Comparison of ENCODE assay signal across 21 mouse cellular contexts in the genomic region with DNA sequence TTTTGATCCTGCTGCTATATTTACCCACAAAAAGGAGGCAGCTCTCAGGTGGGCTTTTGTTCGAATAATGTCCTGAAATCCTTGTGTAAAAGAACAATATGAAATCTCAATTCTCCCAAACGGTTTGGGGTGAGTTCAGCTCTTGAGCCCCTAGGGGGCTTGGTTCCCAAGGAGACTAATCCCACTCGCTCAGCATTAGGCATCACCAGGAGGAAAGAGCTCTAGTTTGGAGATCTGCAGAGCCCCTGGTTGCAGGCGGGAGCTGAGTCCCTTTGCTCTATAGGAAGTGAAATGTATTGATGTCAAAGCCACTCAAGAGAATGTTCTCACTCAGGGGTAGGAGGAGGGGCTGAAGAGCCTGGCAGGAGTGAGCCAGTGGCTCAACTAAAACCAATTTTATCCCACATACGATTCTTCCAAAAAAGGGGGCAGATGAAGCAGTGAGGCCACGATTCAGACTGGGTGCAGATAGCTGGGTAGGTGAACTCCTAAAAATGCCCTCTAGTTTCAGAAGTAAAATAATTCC. TPM values are rescaled to one million over a fixed set of nuclear protein-coding genes. Genes with fewer than 3 reads are reported as not detected.
DNase-seq lines count a peak whose midpoint lies in the region; ATAC-seq and TF ChIP-seq lines count a peak whose summit lies in the region.
"Had no signal": no experiment of that assay in that cellular context is flagged by ENCODE, and none has a peak within 500 bp of the region (broad histone marks: within the 10 kb centered on the region; RNA-seq: fewer than 3 reads in every experiment).

No protein-coding gene starts in this region.

- DNase-seq in embryo, embryonic 10.5 days (ENCODE audit: low spot score) = peak; percentile 71
- DNase-seq in forebrain, postnatal 0 days = no peak
- peak; percentile 52 for DNase-seq in midbrain, postnatal 0 days (ENCODE audit: low spot score)
- DNase-seq in heart, postnatal 25 days (ENCODE audit: low spot score) = no peak
- no peak for DNase-seq in T-cell, adult 2 months (ENCODE audit: low spot score)
- DNase-seq in lung, adult 18-20 months = no peak
- DNase-seq: cerebellum, adult 11 months; cerebellum, postnatal 14 days; heart, adult 11 months; kidney, adult 8-10 months; kidney, postnatal 25 days; lung, postnatal 14 days; right cerebral cortex, postnatal 14 days; thymus, postnatal 25 days had no signal

- H3K4me3 ChIP-seq in hindbrain, embryonic 13.5 days = no peak overlapping the region
- no peak overlapping the region for H3K4me3 ChIP-seq in hindbrain, embryonic 16.5 days (ENCODE audit: low read length)
- H3K4me3 ChIP-seq in forebrain, postnatal 0 days (ENCODE audit: low read depth, low read length) = no peak overlapping the region
- H3K4me3 ChIP-seq in midbrain, postnatal 0 days (ENCODE audit: low read depth, low read length) = no peak overlapping the region
- H3K4me3 ChIP-seq: embryonic facial prominence, embryonic 13.5 days; heart, embryonic 15.5 days; limb, embryonic 13.5 days; liver, embryonic 15.5 days; megakaryocyte, embryonic 14.5 days had no signal

- H3K9me3 ChIP-seq in hindbrain, embryonic 13.5 days = no peaks in the 10 kb centered on the region
- H3K9me3 ChIP-seq in hindbrain, embryonic 16.5 days (ENCODE audit: control insufficient read depth, low read length) = no peaks in the 10 kb centered on the region
- H3K9me3 ChIP-seq in forebrain, postnatal 0 days (ENCODE audit: low read length) = no peaks in the 10 kb centered on the region
- H3K9me3 ChIP-seq in midbrain, postnatal 0 days (ENCODE audit: low read length) = no peaks in the 10 kb centered on the region
- H3K9me3 ChIP-seq: embryonic facial prominence, embryonic 13.5 days; heart, embryonic 15.5 days; limb, embryonic 13.5 days; liver, embryonic 15.5 days; megakaryocyte, embryonic 14.5 days had no signal

- H3K4me2 ChIP-seq in hindbrain, embryonic 13.5 days = no peak overlapping the region
- H3K4me2 ChIP-seq in hindbrain, embryonic 16.5 days (ENCODE audit: low read length) = no peak overlapping the region
- H3K4me2 ChIP-seq in forebrain, postnatal 0 days (ENCODE audit: low read depth) = no peak overlapping the region
- H3K4me2 ChIP-seq in midbrain, postnatal 0 days (ENCODE audit: low read depth, low read length, poor library complexity, severe bottlenecking) = no peak overlapping the region
- H3K4me2 ChIP-seq: embryonic facial prominence, embryonic 13.5 days; heart, embryonic 15.5 days; limb, embryonic 13.5 days; liver, embryonic 15.5 days had no signal

- 10% methylated on average over 6 of the region's 6 CpGs for WGBS in hindbrain, embryonic 13.5 days
- 6% methylated on average over 6 of the region's 6 CpGs for WGBS in hindbrain, embryonic 16.5 days
- WGBS in forebrain, postnatal 0 days = 4% methylated on average over 6 of the region's 6 CpGs
- 6% methylated on average over 6 of the region's 6 CpGs for WGBS in midbrain, postnatal 0 days

- intact Hi-C loops in heart, postnatal 25 days (cut with DNase I) = no loop called here

- H3K4me1 ChIP-seq in hindbrain, embryonic 13.5 days (replicated peaks) = peaks cover 20% of the 10 kb centered on the region
- H3K4me1 ChIP-seq in hindbrain, embryonic 16.5 days (ENCODE audit: control insufficient read depth, insufficient read depth, low read depth, low read length) = peaks cover 5% of the 10 kb centered on the region
- no peaks in the 10 kb centered on the region for H3K4me1 ChIP-seq in forebrain, postnatal 0 days (ENCODE audit: insufficient read depth)
- H3K4me1 ChIP-seq in midbrain, postnatal 0 days (ENCODE audit: insufficient read depth, low read length) = 0 out of 2 replicates have a peak, but pooled peaks cover 3% of the 10 kb centered on the region

- H3K36me3 ChIP-seq in hindbrain, embryonic 13.5 days = no peaks in the 10 kb centered on the region
- no peaks in the 10 kb centered on the region for H3K36me3 ChIP-seq in hindbrain, embryonic 16.5 days (ENCODE audit: control insufficient read depth, insufficient read depth, low read length)
- no peaks in the 10 kb centered on the region for H3K36me3 ChIP-seq in forebrain, postnatal 0 days (ENCODE audit: insufficient read depth)
- H3K36me3 ChIP-seq in midbrain, postnatal 0 days (ENCODE audit: insufficient read depth, low read length) = no peaks in the 10 kb centered on the region
- H3K36me3 ChIP-seq: embryonic facial prominence, embryonic 13.5 days; heart, embryonic 15.5 days; limb, embryonic 13.5 days; liver, embryonic 15.5 days had no signal

- peak overlapping the region; percentile 20; the same call in 1 of the 2 replicates for H3K27ac ChIP-seq in hindbrain, embryonic 13.5 days
- no peak overlapping the region for H3K27ac ChIP-seq in hindbrain, embryonic 16.5 days (ENCODE audit: low read depth, low read length)
- H3K27ac ChIP-seq in forebrain, postnatal 0 days (ENCODE audit: low read depth, low read length) = no peak overlapping the region
- no peak overlapping the region for H3K27ac ChIP-seq in midbrain, postnatal 0 days (ENCODE audit: low read depth, low read length)
- H3K27ac ChIP-seq: embryonic facial prominence, embryonic 13.5 days; heart, embryonic 15.5 days; limb, embryonic 13.5 days; liver, embryonic 15.5 days had no signal

- no peak for ATAC-seq in hindbrain, embryonic 13.5 days (ENCODE audit: low FRiP score)
- no peak for ATAC-seq in hindbrain, embryonic 16.5 days
- no peak for ATAC-seq in forebrain, postnatal 0 days
- ATAC-seq in midbrain, postnatal 0 days (ENCODE audit: low FRiP score) = no peak

- H3K27me3 ChIP-seq in hindbrain, embryonic 13.5 days = 0 out of 2 replicates have a peak, but pooled peaks cover 5% of the 10 kb centered on the region
- H3K27me3 ChIP-seq in hindbrain, embryonic 16.5 days (replicated peaks; ENCODE audit: control insufficient read depth, insufficient read depth, low read length) = no peaks in the 10 kb centered on the region
- H3K27me3 ChIP-seq in forebrain, postnatal 0 days (ENCODE audit: insufficient read depth, low read length) = no peaks in the 10 kb centered on the region
- H3K27me3 ChIP-seq in midbrain, postnatal 0 days (ENCODE audit: insufficient read depth, low read length) = no peaks in the 10 kb centered on the region
- H3K27me3 ChIP-seq: limb, embryonic 13.5 days had no signal

- H3K9ac ChIP-seq in hindbrain, embryonic 13.5 days = no peak overlapping the region
- H3K9ac ChIP-seq in hindbrain, embryonic 16.5 days (ENCODE audit: low read depth, low read length) = no peak overlapping the region
- H3K9ac ChIP-seq in forebrain, postnatal 0 days = no peak overlapping the region
- H3K9ac ChIP-seq in midbrain, postnatal 0 days (replicated peaks; ENCODE audit: low read length, poor library complexity, severe bottlenecking) = no peak overlapping the region
- H3K9ac ChIP-seq: embryonic facial prominence, embryonic 13.5 days; heart, embryonic 15.5 days; limb, embryonic 13.5 days; liver, embryonic 15.5 days had no signal

- TF ChIP-seq CTCF in forebrain, postnatal 0 days (IDR thresholded peaks at IDR 0.05; ENCODE audit: low read depth) = peak; percentile 41
- TF ChIP-seq CTCF in midbrain, postnatal 0 days (IDR thresholded peaks at IDR 0.05) = peak; percentile 60

RNA-seq across cellular contexts. Expression of gene Fam181b, which starts 3.2 kb away (rescaled TPM):
- 36.3 and 42.4 TPM in 2 replicates for polyA plus RNA-seq in hindbrain, embryonic 13.5 days (2015; fragmentation: Nextera tagmentation; extraction: Ambion mirVana)
- 47.5 and 48.9 TPM in 2 replicates for polyA plus RNA-seq in hindbrain, embryonic 16.5 days (2015; fragmentation: Nextera tagmentation; extraction: Ambion mirVana)
- total RNA-seq in forebrain, postnatal 0 days (2014; rRNA removed) = 40.0 and 42.6 TPM in 2 replicates
- 37.2 and 37.5 TPM in 2 replicates for polyA plus RNA-seq in forebrain, postnatal 0 days (2015; fragmentation: Nextera tagmentation; extraction: Ambion mirVana)
- total RNA-seq in midbrain, postnatal 0 days (2014; rRNA removed) = 59.1 and 61.4 TPM in 2 replicates
- 33.5 and 34.2 TPM in 2 replicates for polyA plus RNA-seq in midbrain, postnatal 0 days (2015; fragmentation: Nextera tagmentation; extraction: Ambion mirVana)
- 1 to 10 TPM; 5.0 to 5.5 TPM for total RNA-seq in heart, postnatal 25 days (2021)
- polyA plus RNA-seq: liver, embryonic 15.5 days had no signal

Comparison
In these comparisons a context has a peak if more than half of its experiments do, and no peak if none do; other contexts are left out.
1. DNase-seq: peak in embryo, embryonic 10.5 days (single experiment) and midbrain, postnatal 0 days (single experiment); none in forebrain, postnatal 0 days (single experiment), heart, postnatal 25 days (single experiment), T-cell, adult 2 months (single experiment) and lung, adult 18-20 months (0 of 2).